ENCODE assay signal across 16 mouse cellular contexts in genomic region chr11:100886188-100886740, GRCm38 (mm10). TPM values are rescaled to one million over a fixed set of nuclear protein-coding genes. Genes with fewer than 3 reads are reported as not detected.
DNase-seq lines count a peak whose midpoint lies in the region; ATAC-seq and TF ChIP-seq lines count a peak whose summit lies in the region.
"Had no signal": no experiment of that assay in that cellular context is flagged by ENCODE, and none has a peak within 500 bp of the region (broad histone marks: within the 10 kb centered on the region; RNA-seq: fewer than 3 reads in every experiment).

No protein-coding gene starts in this region.

- intact Hi-C loops in left cerebral cortex, postnatal 36 days (cut with DNase I): loop anchor here (5.0 kb wide), 1 partner anchor 181 kb away; no protein-coding TSS in a partner anchor

- 23% methylated on average over 8 of the region's 8 CpGs for WGBS in heart, embryonic 13.5 days
- 59% methylated on average over 8 of the region's 8 CpGs for WGBS in bone marrow, adult 2 months
- WGBS in intestine, embryonic 14.5 days: 36% methylated on average over 8 of the region's 8 CpGs
- 30% methylated on average over 8 of the region's 8 CpGs for WGBS in liver, postnatal 0 days (ENCODE audit: insufficient replicate concordance)

- no peak for TF ChIP-seq CTCF in bone marrow, adult 2 months (IDR thresholded peaks at IDR 0.05; ENCODE audit: control insufficient read depth, insufficient read depth, low read length)
- TF ChIP-seq CTCF in liver, postnatal 0 days (IDR thresholded peaks at IDR 0.05; ENCODE audit: low read depth): no peak

- 0 out of 2 replicates have a peak, but pooled peaks have one; percentile 39 for TF ChIP-seq EP300 in liver, postnatal 0 days (IDR thresholded peaks at IDR 0.05; ENCODE audit: low read depth)

- H3K9me3 ChIP-seq in heart, embryonic 13.5 days: no peaks in the 10 kb centered on the region
- no peaks in the 10 kb centered on the region for H3K9me3 ChIP-seq in intestine, embryonic 14.5 days (ENCODE audit: control insufficient read depth, low read length)
- H3K9me3 ChIP-seq in liver, postnatal 0 days (ENCODE audit: low read length): no peaks in the 10 kb centered on the region
- H3K9me3 ChIP-seq: embryonic facial prominence, embryonic 12.5 days; neural tube, embryonic 13.5 days had no signal

- no peak for TF ChIP-seq POLR2A in bone marrow, adult 2 months (IDR thresholded peaks at IDR 0.05; ENCODE audit: borderline replicate concordance, control insufficient read depth, low read depth, low read length)

- H3K36me3 ChIP-seq in heart, embryonic 13.5 days: peaks cover 68% of the 10 kb centered on the region
- H3K36me3 ChIP-seq in intestine, embryonic 14.5 days (ENCODE audit: control insufficient read depth, insufficient read depth, low read length): peaks cover 18% of the 10 kb centered on the region; the same call in 1 of the 2 replicates
- H3K36me3 ChIP-seq in liver, postnatal 0 days (replicated peaks; ENCODE audit: insufficient read depth, low read length): peaks cover 50% of the 10 kb centered on the region

- H3K4me2 ChIP-seq in heart, embryonic 13.5 days: no peak overlapping the region; the same call in 1 of the 2 replicates
- no peak overlapping the region; the same call in 1 of the 2 replicates for H3K4me2 ChIP-seq in intestine, embryonic 14.5 days (ENCODE audit: low read length)
- H3K4me2 ChIP-seq in liver, postnatal 0 days (ENCODE audit: low read depth, low read length): no peak overlapping the region
- H3K4me2 ChIP-seq: embryonic facial prominence, embryonic 12.5 days; midbrain, embryonic 11.5 days; neural tube, embryonic 13.5 days had no signal

- ATAC-seq in heart, embryonic 13.5 days (ENCODE audit: extremely low read depth, insufficient number of reproducible peaks, low FRiP score, low TSS enrichment): peak; percentile 56
- peak; percentile 73 for ATAC-seq in intestine, embryonic 14.5 days (replicated peaks; ENCODE audit: low FRiP score, low TSS enrichment, low read depth)
- ATAC-seq in liver, postnatal 0 days: peak; percentile 84
- ATAC-seq: CD4-positive, CD25-positive, alpha-beta regulatory T cell, adult 4 months; Patski had no signal

- H3K4me3 ChIP-seq in heart, embryonic 13.5 days: no peak overlapping the region
- H3K4me3 ChIP-seq in bone marrow, adult 2 months (replicated peaks; ENCODE audit: control insufficient read depth, low read depth, low read length): no peak overlapping the region
- no peak overlapping the region for H3K4me3 ChIP-seq in intestine, embryonic 14.5 days (ENCODE audit: low read depth, low read length)
- no peak overlapping the region for H3K4me3 ChIP-seq in liver, postnatal 0 days (ENCODE audit: low read depth, low read length)
- H3K4me3 ChIP-seq: embryonic facial prominence, embryonic 12.5 days; neural tube, embryonic 13.5 days had no signal

- no peaks in the 10 kb centered on the region for H3K27me3 ChIP-seq in heart, embryonic 13.5 days (replicated peaks)
- no peaks in the 10 kb centered on the region for H3K27me3 ChIP-seq in intestine, embryonic 14.5 days (replicated peaks; ENCODE audit: control insufficient read depth, insufficient read depth, low read length)
- no peaks in the 10 kb centered on the region for H3K27me3 ChIP-seq in liver, postnatal 0 days (ENCODE audit: insufficient read depth, low read length)
- H3K27me3 ChIP-seq: embryonic facial prominence, embryonic 12.5 days; neural tube, embryonic 13.5 days; Patski had no signal

- H3K27ac ChIP-seq in heart, embryonic 13.5 days (replicated peaks): peak overlapping the region; percentile 53
- peak overlapping the region; percentile 60 for H3K27ac ChIP-seq in bone marrow, adult 2 months (ENCODE audit: control insufficient read depth, insufficient read depth, low read depth, low read length, poor library complexity)
- H3K27ac ChIP-seq in intestine, embryonic 14.5 days (ENCODE audit: low read depth): no peak overlapping the region; the same call in 1 of the 2 replicates
- peak overlapping the region; percentile 72 for H3K27ac ChIP-seq in liver, postnatal 0 days (ENCODE audit: low read depth)
- H3K27ac ChIP-seq: embryonic facial prominence, embryonic 12.5 days; kidney, postnatal 0 days; neural tube, embryonic 13.5 days had no signal

- peak overlapping the region; percentile 59 for H3K9ac ChIP-seq in heart, embryonic 13.5 days
- no peak overlapping the region for H3K9ac ChIP-seq in intestine, embryonic 14.5 days (ENCODE audit: low read length)
- 0 out of 2 replicates have a peak overlapping the region, but pooled peaks have one; percentile 6 for H3K9ac ChIP-seq in liver, postnatal 0 days (replicated peaks)
- H3K9ac ChIP-seq: embryonic facial prominence, embryonic 12.5 days; neural tube, embryonic 13.5 days had no signal

- DNase-seq in heart, adult 18-20 months: no peak
- DNase-seq in intestine, embryonic 14.5 days (ENCODE audit: low spot score): no peak
- peak; percentile 62 for DNase-seq in liver, postnatal 0 days
- DNase-seq in gastrocnemius, adult 18-20 months (ENCODE audit: low spot score): no peak
- no peak for DNase-seq in kidney, adult 9 months
- DNase-seq in left cerebral cortex, postnatal 36 days (ENCODE audit: low spot score in 2 of 2): no peak
- DNase-seq: adrenal gland, postnatal 14 days; cerebellum, adult 11-12 months had no signal

- peaks cover 31% of the 10 kb centered on the region for H3K4me1 ChIP-seq in heart, embryonic 13.5 days
- H3K4me1 ChIP-seq in bone marrow, adult 2 months (ENCODE audit: control insufficient read depth, insufficient read depth, low read length): peaks cover 2% of the 10 kb centered on the region; the same call in 1 of the 2 replicates
- H3K4me1 ChIP-seq in intestine, embryonic 14.5 days (replicated peaks; ENCODE audit: control insufficient read depth, insufficient read depth, low read length): no peaks in the 10 kb centered on the region; the same call in 1 of the 2 replicates
- peaks cover 26% of the 10 kb centered on the region for H3K4me1 ChIP-seq in liver, postnatal 0 days (ENCODE audit: insufficient read depth)
- H3K4me1 ChIP-seq: embryonic facial prominence, embryonic 12.5 days had no signal

RNA-seq across cellular contexts. Expression of gene Stat5a, which starts 27.1 kb away (rescaled TPM):
- 5.2 and 5.9 TPM in 2 replicates for polyA plus RNA-seq in heart, embryonic 13.5 days (2015; fragmentation: Nextera tagmentation; extraction: Ambion mirVana)
- 10 to 100 TPM; 17.2 to 23.0 TPM for total RNA-seq in heart, adult 18-20 months (2021)
- polyA plus RNA-seq in bone marrow, adult 2 months (2011; ENCODE audit: insufficient read depth, insufficient read length, low replicate concordance, missing spikeins): 8.6 and 16.5 TPM in 2 replicates
- polyA plus RNA-seq in intestine, embryonic 14.5 days (2014; fragmentation: Nextera tagmentation; extraction: Ambion mirVana): 5.3 and 5.5 TPM in 2 replicates
- polyA plus RNA-seq in liver, postnatal 0 days (2015; fragmentation: Nextera tagmentation; extraction: Ambion mirVana): 4.7 and 6.0 TPM in 2 replicates
- 10 to 100 TPM; 11.3 to 13.3 TPM for total RNA-seq in gastrocnemius, adult 18-20 months (2021)
- total RNA-seq in left cerebral cortex, postnatal 36 days (2021): 1 to 10 TPM; 1.3 to 1.4 TPM

RNA-seq across cellular contexts. Expression of gene Stat5b, which starts 35.7 kb away (rescaled TPM):
- 24.3 and 27.0 TPM in 2 replicates for polyA plus RNA-seq in heart, embryonic 13.5 days (2015; fragmentation: Nextera tagmentation; extraction: Ambion mirVana)
- 10 to 100 TPM; 55.0 to 60.1 TPM for total RNA-seq in heart, adult 18-20 months (2021)
- polyA plus RNA-seq in bone marrow, adult 2 months (2011; ENCODE audit: insufficient read depth, insufficient read length, low replicate concordance, missing spikeins): 10.7 and 14.5 TPM in 2 replicates
- polyA plus RNA-seq in intestine, embryonic 14.5 days (2014; fragmentation: Nextera tagmentation; extraction: Ambion mirVana): 27.0 and 27.8 TPM in 2 replicates
- 15.4 and 16.4 TPM in 2 replicates for polyA plus RNA-seq in liver, postnatal 0 days (2015; fragmentation: Nextera tagmentation; extraction: Ambion mirVana)
- total RNA-seq in gastrocnemius, adult 18-20 months (2021): 100 to 1,000 TPM; 125 to 170 TPM
- 10 to 100 TPM; 22.3 to 23.1 TPM for total RNA-seq in left cerebral cortex, postnatal 36 days (2021)

RNA-seq across cellular contexts. Expression of gene Stat3, which starts 53.1 kb away (rescaled TPM):
- 41.8 and 42.9 TPM in 2 replicates for polyA plus RNA-seq in heart, embryonic 13.5 days (2015; fragmentation: Nextera tagmentation; extraction: Ambion mirVana)
- total RNA-seq in heart, adult 18-20 months (2021): 10 to 100 TPM; 71.8 to 83.2 TPM
- 21.4 and 60.0 TPM in 2 replicates for polyA plus RNA-seq in bone marrow, adult 2 months (2011; ENCODE audit: insufficient read depth, insufficient read length, low replicate concordance, missing spikeins)
- 36.6 and 42.9 TPM in 2 replicates for polyA plus RNA-seq in intestine, embryonic 14.5 days (2014; fragmentation: Nextera tagmentation; extraction: Ambion mirVana)
- 44.9 and 53.7 TPM in 2 replicates for polyA plus RNA-seq in liver, postnatal 0 days (2015; fragmentation: Nextera tagmentation; extraction: Ambion mirVana)
- 10 to 100 TPM; 38.1 to 48.6 TPM for total RNA-seq in gastrocnemius, adult 18-20 months (2021)
- total RNA-seq in left cerebral cortex, postnatal 36 days (2021): 10 to 100 TPM; 29.6 to 44.7 TPM
